Mouse (Mus musculus): ENCODE results near the gene Gm10197. TPM values are rescaled to one million over a fixed set of nuclear protein-coding genes. Genes with fewer than 3 reads are reported as not detected.

The Gm10197 gene
- polyA plus RNA-seq, 1 experiment = not detected

GRCm38 (mm10) chr19:53344062-53344461, 27.5 kb downstream of the Gm10197 start:
- no peaks in the 10 kb centered on the region for H3K27me3 ChIP-seq (replicated peaks; ENCODE audit: control insufficient read depth, insufficient read depth, low read length)
- H3K4me1 ChIP-seq (ENCODE audit: control insufficient read depth, insufficient read depth, low read length) = peaks cover 31% of the 10 kb centered on the region
- H3K36me3 ChIP-seq (ENCODE audit: control insufficient read depth, insufficient read depth, low read length) = no peaks in the 10 kb centered on the region; the same call in 1 of the 2 replicates
- H3K4me3 ChIP-seq (ENCODE audit: insufficient read depth, low read depth, low read length) = peak overlapping the region; percentile 23; the same call in 1 of the 2 replicates
- peak overlapping the region; percentile 29 for H3K27ac ChIP-seq (ENCODE audit: insufficient read depth, low read depth, low read length)
- 53% methylated on average over 16 of the region's 16 CpGs for WGBS
- peak; percentile 73 for DNase-seq
- TF ChIP-seq POLR2A (IDR thresholded peaks at IDR 0.05; ENCODE audit: low read depth, low read length) (no peak), CTCF (conservative IDR thresholded peaks at IDR 0.05; ENCODE audit: insufficient read depth, insufficient read length, low read depth, low read length) (no peak)

DNA sequence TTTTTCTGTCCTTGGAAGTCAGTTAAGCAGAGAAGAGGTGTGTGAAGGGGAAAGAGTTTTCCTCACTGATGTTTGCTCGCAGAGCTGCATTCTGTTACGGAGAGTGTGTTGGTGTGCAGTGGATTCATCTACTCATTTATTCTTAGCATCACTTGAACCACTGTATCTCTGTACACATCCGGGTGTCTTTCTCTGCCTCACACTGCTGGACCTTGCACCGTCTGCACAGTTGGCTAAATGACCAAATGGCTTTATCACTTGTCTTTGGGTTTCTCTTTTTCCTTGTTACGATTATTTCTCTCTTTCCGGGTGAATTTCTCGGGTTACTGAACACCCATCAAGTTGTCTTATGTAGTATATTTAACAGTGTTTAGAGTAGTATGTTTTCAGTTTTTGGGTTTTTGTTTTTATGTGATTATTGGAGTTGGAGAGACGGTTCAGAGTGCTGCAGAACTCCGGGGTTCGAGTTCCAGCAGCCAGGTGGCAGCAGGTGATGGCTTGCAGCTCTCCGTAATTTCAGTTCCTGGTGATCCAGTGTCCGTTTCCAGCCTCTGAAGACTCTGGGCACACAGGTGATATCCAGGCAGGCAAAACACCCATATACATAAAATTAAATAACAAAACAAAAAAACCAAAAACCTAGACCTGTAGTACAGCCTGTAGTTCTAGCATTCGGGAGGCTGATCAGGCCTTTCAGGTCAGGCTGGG, 28.2 kb downstream of the Gm10197 start:
- peak; percentile 54 for DNase-seq
- no peak overlapping the region for H3K4me3 ChIP-seq (ENCODE audit: insufficient read depth, low read depth, low read length)
- 55% methylated on average over 13 of the region's 13 CpGs for WGBS
- TF ChIP-seq CTCF (conservative IDR thresholded peaks at IDR 0.05; ENCODE audit: insufficient read depth, insufficient read length, low read depth, low read length) (peak; percentile 30; the same call in 1 of the 2 replicates), POLR2A (IDR thresholded peaks at IDR 0.05; ENCODE audit: low read depth, low read length) (no peak)
- H3K27me3 ChIP-seq (replicated peaks; ENCODE audit: control insufficient read depth, insufficient read depth, low read length) = no peaks in the 10 kb centered on the region
- H3K27ac ChIP-seq (ENCODE audit: insufficient read depth, low read depth, low read length) = peak overlapping the region; percentile 29; the same call in 1 of the 2 replicates
- H3K4me1 ChIP-seq (ENCODE audit: control insufficient read depth, insufficient read depth, low read length) = peaks cover 31% of the 10 kb centered on the region
- no peaks in the 10 kb centered on the region; the same call in 1 of the 2 replicates for H3K36me3 ChIP-seq (ENCODE audit: control insufficient read depth, insufficient read depth, low read length)

DNA sequence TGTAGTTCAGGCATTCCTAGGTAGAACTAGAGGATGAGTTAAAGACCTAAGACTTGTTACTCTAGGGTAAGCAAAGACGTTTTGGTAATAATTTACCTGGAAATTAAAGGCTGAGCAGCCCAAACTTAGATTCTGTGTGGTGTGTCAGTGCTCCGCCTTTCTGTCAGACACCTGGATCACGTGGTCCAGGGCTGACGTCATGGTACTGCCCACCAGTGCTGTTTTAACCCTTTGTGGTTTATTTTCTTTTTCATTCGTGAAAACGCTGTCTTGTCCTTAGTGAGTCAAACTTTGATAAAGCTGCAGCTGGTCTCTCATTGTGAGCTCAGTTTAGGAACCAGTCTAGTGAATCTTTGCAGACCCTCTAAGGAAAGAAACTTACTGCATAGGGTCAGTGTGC, 31.1 kb downstream of the Gm10197 start:
- Histone ChIP-seq H3K4me1 (ENCODE audit: control insufficient read depth, insufficient read depth, low read length) (peaks cover 25% of the 10 kb centered on the region), H3K4me3 (ENCODE audit: insufficient read depth, low read depth, low read length) (no peak overlapping the region), H3K27ac (ENCODE audit: insufficient read depth, low read depth, low read length) (peak overlapping the region; percentile 61), H3K27me3 (replicated peaks; ENCODE audit: control insufficient read depth, insufficient read depth, low read length) (no peaks in the 10 kb centered on the region), H3K36me3 (ENCODE audit: control insufficient read depth, insufficient read depth, low read length) (no peaks in the 10 kb centered on the region)
- DNase-seq = peak; percentile 87
- 14% methylated on average over 6 of the region's 6 CpGs for WGBS
- TF ChIP-seq POLR2A (IDR thresholded peaks at IDR 0.05; ENCODE audit: low read depth, low read length) = no peak
- TF ChIP-seq CTCF (conservative IDR thresholded peaks at IDR 0.05; ENCODE audit: insufficient read depth, insufficient read length, low read depth, low read length) = no peak

- Histone ChIP-seq H3K4me1 (ENCODE audit: control insufficient read depth, insufficient read depth, low read length) (peaks cover 10% of the 10 kb centered on the region; the same call in 1 of the 2 replicates), H3K4me3 (ENCODE audit: insufficient read depth, low read depth, low read length) (no peak overlapping the region), H3K27me3 (replicated peaks; ENCODE audit: control insufficient read depth, insufficient read depth, low read length) (no peaks in the 10 kb centered on the region), H3K27ac (ENCODE audit: insufficient read depth, low read depth, low read length) (no peak overlapping the region), H3K36me3 (ENCODE audit: control insufficient read depth, insufficient read depth, low read length) (no peaks in the 10 kb centered on the region)
- DNase-seq = no peak
- no peak for TF ChIP-seq POLR2A (IDR thresholded peaks at IDR 0.05; ENCODE audit: low read depth, low read length)
- no peak for TF ChIP-seq CTCF (conservative IDR thresholded peaks at IDR 0.05; ENCODE audit: insufficient read depth, insufficient read length, low read depth, low read length)
- WGBS = 81% methylated on average over 9 of the region's 9 CpGs
Observed at GRCm38 (mm10) chr19:53335241-53335640, 36.3 kb downstream of the Gm10197 start.

GRCm38 (mm10) chr19:53333730-53334129, 37.8 kb downstream of the Gm10197 start:
- Histone ChIP-seq H3K4me3 (ENCODE audit: insufficient read depth, low read depth, low read length) (no peak overlapping the region), H3K36me3 (ENCODE audit: control insufficient read depth, insufficient read depth, low read length) (no peaks in the 10 kb centered on the region), H3K4me1 (ENCODE audit: control insufficient read depth, insufficient read depth, low read length) (peaks cover 5% of the 10 kb centered on the region; the same call in 1 of the 2 replicates), H3K27ac (ENCODE audit: insufficient read depth, low read depth, low read length) (no peak overlapping the region), H3K27me3 (replicated peaks; ENCODE audit: control insufficient read depth, insufficient read depth, low read length) (no peaks in the 10 kb centered on the region)
- no peak for TF ChIP-seq POLR2A (IDR thresholded peaks at IDR 0.05; ENCODE audit: low read depth, low read length)
- no peak for TF ChIP-seq CTCF (conservative IDR thresholded peaks at IDR 0.05; ENCODE audit: insufficient read depth, insufficient read length, low read depth, low read length)
- 52% methylated on average over 6 of the region's 6 CpGs for WGBS
- DNase-seq = no peak

- 74% methylated on average over 21 of the region's 21 CpGs for WGBS
- no peak overlapping the region for H3K27ac ChIP-seq (ENCODE audit: insufficient read depth, low read depth, low read length)
- TF ChIP-seq POLR2A (IDR thresholded peaks at IDR 0.05; ENCODE audit: low read depth, low read length) (no peak), CTCF (conservative IDR thresholded peaks at IDR 0.05; ENCODE audit: insufficient read depth, insufficient read length, low read depth, low read length) (no peak)
Observed at GRCm38 (mm10) chr19:53331882-53332500, 39.6 kb downstream of the Gm10197 start.

GRCm38 (mm10) chr19:53329992-53330381, 41.6 kb downstream of the Gm10197 start:
- Histone ChIP-seq H3K27ac (ENCODE audit: insufficient read depth, low read depth, low read length) (peak overlapping the region; percentile 34), H3K4me1 (ENCODE audit: control insufficient read depth, insufficient read depth, low read length) (peaks cover 5% of the 10 kb centered on the region; the same call in 1 of the 2 replicates), H3K4me3 (ENCODE audit: insufficient read depth, low read depth, low read length) (peak overlapping the region; percentile 86), H3K36me3 (ENCODE audit: control insufficient read depth, insufficient read depth, low read length) (no peaks in the 10 kb centered on the region), H3K27me3 (replicated peaks; ENCODE audit: control insufficient read depth, insufficient read depth, low read length) (no peaks in the 10 kb centered on the region)
- TF ChIP-seq POLR2A (IDR thresholded peaks at IDR 0.05; ENCODE audit: low read depth, low read length) (no peak), CTCF (conservative IDR thresholded peaks at IDR 0.05; ENCODE audit: insufficient read depth, insufficient read length, low read depth, low read length) (no peak)
- under 1% methylated on average over 29 of the region's 29 CpGs for WGBS
- DNase-seq = peak; percentile 85

More at GRCm38 (mm10) chr19:53331882-53332500, 39.6 kb downstream of the Gm10197 start:
- H3K4me3 ChIP-seq (ENCODE audit: insufficient read depth, low read depth, low read length) = no peak overlapping the region
- H3K4me1 ChIP-seq (ENCODE audit: control insufficient read depth, insufficient read depth, low read length) = peaks cover 5% of the 10 kb centered on the region; the same call in 1 of the 2 replicates
- peak; percentile 64 for DNase-seq
- H3K36me3 ChIP-seq (ENCODE audit: control insufficient read depth, insufficient read depth, low read length) = no peaks in the 10 kb centered on the region
- no peaks in the 10 kb centered on the region for H3K27me3 ChIP-seq (replicated peaks; ENCODE audit: control insufficient read depth, insufficient read depth, low read length)
